Mouse (Mus musculus): ENCODE results near the gene Gm7030. TPM values are rescaled to one million over a fixed set of nuclear protein-coding genes. Genes with fewer than 3 reads are reported as not detected.
"Not testable (repeated sequence)": the region's sequence is repeated elsewhere in the genome, so short reads cannot be mapped to it uniquely, and the experiment has no call there.

Gene Gm7030
- polyA plus RNA-seq, 1 experiment, result not detected

DNA sequence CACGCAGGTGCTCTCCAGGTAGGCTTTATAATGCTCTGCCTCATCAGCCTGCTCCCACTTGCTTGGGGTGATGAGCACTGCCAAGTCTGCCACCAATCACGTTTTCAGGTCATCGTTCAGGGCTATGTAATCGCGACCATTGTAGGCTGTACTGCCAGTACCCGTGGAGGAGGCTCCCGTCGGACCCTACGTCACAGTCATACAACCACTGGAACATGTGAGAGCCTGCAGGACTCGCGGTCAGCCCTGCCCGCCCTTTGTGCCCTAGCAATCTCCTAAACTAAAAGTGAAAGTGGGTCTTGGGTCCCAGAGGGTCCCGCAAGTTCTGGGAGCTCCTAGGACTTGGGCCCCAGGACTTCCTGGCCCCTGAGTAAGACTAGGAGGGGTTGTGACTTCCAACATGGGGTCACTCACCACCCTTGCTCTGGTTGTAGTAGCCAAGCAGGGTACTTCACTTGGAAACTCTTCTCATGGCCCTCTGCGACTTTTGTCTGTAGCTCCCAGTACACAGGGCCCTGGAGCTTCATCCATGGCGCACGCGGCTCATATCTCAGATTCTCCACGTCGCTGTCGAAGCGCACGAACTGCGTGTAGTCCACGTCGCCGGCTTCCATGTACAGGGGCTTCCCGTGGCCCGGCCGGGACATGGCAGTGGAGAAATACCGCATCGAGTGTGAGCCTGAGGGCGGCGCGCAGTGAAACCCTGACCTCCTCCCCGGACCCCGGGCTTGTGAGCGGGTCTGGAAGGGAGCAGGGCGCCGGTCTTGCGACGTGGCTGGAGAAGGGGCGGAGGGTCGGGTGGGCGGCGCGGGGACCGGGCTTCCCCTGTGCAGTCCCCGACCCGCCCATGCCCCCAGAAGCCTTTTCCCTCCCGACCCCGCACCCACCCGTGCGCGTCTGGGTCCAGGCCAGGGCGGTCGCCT is 32.2 kb upstream of the Gm7030 start:
- no peak for TF ChIP-seq CTCF (IDR thresholded peaks at IDR 0.05; ENCODE audit: insufficient read depth, low read depth, low read length)
- no peak for TF ChIP-seq POLR2A (IDR thresholded peaks at IDR 0.05; ENCODE audit: insufficient read depth, low read depth, low read length)
- Histone ChIP-seq H3K4me3 (ENCODE audit: insufficient read depth, low read depth, low read length) (no peak overlapping the region), H3K27ac (ENCODE audit: insufficient read depth, low read depth, low read length) (no peak overlapping the region), H3K4me1 (ENCODE audit: control insufficient read depth, insufficient read depth, low read length) (peaks cover 15% of the 10 kb centered on the region; the same call in 1 of the 2 replicates)
- WGBS, result 3% methylated on average over 56 of the region's 56 CpGs

DNA sequence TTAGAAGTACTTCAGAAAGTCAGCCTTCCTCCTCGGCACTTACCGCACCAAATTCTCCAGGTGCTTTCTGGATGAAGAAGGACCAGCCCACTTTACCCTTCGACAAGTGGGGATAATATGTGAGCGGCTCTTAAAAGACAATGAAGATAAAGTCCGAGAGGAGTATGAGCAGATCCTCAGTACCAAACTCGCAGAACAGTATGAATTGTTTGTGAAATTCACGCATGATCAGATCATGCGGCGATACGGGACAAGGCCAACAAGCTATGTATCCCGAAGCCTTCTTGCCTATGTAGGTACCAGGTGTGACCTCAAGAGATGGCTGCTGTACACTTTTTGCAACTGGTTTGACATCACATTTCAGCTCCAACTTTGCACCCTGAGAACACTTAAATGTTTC is 29.0 kb upstream of the Gm7030 start:
- H3K27ac ChIP-seq (ENCODE audit: insufficient read depth, low read depth, low read length); H3K4me3 ChIP-seq (ENCODE audit: insufficient read depth, low read depth, low read length): not testable (repeated sequence)
- 10% methylated on average over 11 of the region's 11 CpGs for WGBS
- H3K4me1 ChIP-seq (ENCODE audit: control insufficient read depth, insufficient read depth, low read length), result peaks cover 15% of the 10 kb centered on the region; the same call in 1 of the 2 replicates

DNA sequence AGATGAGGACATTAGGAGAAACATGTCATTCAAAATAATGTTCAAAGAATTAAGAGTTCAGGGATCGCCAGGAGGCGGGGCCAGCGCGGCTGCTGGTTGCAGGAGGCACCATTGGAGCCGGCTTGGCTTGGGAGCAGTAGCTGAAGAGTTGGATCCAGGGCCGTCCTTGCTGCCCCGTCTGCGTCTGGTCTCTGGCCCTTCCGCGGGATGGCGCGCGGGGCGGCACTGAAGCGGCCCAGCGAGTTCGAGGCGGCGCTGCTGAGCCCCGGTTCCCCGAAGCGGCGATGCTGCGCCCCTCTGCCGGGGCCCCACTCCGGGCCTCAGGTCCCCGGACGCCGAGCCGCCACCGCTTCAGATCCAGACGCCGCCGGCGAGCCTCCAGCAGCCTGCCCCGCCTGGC is 28.6 kb upstream of the Gm7030 start:
- 1% methylated on average over 36 of the region's 36 CpGs for WGBS
- peaks cover 15% of the 10 kb centered on the region; the same call in 1 of the 2 replicates for H3K4me1 ChIP-seq (ENCODE audit: control insufficient read depth, insufficient read depth, low read length)
- not testable (repeated sequence) for H3K4me3 ChIP-seq (ENCODE audit: insufficient read depth, low read depth, low read length); H3K27ac ChIP-seq (ENCODE audit: insufficient read depth, low read depth, low read length)

DNA sequence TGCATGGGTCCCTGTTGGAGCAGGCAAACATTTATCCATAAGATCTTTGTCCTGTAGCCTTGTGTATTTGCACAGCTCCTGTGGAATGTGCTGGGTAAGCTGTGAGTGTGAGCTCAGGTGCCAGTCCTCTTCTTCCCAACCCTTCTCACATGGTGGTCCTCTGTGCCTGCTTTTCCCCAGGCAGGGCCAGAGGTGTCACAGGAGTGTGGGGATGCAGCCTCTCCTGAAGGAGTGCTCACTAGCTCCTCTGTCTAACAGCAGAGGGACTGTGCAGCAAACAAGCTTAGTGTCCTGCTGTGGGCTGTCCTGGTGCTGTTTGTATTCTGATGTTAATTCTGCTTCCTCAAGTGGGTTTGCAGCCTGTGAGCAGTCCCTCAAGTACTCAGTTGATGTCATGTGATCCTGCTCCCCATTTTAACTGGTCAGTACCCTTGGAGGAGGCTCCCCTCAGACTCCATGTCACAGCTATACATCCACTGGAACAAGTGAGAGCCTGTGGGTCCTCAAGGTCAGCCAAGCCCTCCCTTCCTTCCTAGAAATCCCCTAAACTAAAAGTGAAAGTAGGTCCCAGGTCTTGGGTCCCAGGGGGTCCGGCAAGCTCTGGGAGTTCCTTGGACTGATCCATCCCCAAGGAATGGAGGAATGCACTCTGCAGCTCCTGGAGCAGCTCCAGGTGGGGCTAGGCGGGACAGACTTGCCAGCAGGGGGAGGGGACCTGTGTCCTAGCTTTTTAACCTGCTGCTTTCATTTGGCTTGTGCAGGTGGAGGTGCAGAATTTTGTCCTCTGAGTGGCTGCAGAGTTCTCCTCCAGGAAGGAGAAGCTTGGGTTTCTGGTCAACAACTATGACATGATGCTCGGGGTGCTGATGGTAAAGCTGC is 25.3 kb upstream of the Gm7030 start:
- H3K4me3 ChIP-seq (ENCODE audit: insufficient read depth, low read depth, low read length), result no peak overlapping the region
- WGBS, result 29% methylated on average over 3 of the region's 3 CpGs
- TF ChIP-seq POLR2A (IDR thresholded peaks at IDR 0.05; ENCODE audit: insufficient read depth, low read depth, low read length) (no peak), CTCF (IDR thresholded peaks at IDR 0.05; ENCODE audit: insufficient read depth, low read depth, low read length) (no peak)
- H3K27ac ChIP-seq (ENCODE audit: insufficient read depth, low read depth, low read length), result no peak overlapping the region
- peaks cover 3% of the 10 kb centered on the region; the same call in 1 of the 2 replicates for H3K4me1 ChIP-seq (ENCODE audit: control insufficient read depth, insufficient read depth, low read length)

DNA sequence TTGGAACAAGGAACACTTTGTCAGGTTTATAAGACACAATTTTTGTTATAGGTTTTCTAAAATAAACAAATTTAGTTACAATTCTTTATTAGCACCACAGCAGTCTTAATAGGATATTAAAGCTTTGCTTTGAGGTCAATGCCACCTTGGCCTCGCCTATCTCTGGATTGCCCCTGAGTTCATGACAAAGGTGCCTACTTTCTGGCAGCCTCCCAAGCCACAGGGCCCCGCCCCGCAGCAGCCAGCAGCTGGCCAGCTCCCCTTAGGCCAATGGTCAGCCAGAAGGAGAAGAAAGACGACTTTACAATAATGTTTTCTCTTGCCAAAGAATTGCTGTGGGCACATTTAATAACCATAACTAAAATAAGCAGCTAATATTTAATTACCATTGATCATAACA is 22.0 kb upstream of the Gm7030 start:
- 56% methylated on average over 4 of the region's 4 CpGs for WGBS
- not testable (repeated sequence) for H3K4me1 ChIP-seq (ENCODE audit: control insufficient read depth, insufficient read depth, low read length); H3K4me3 ChIP-seq (ENCODE audit: insufficient read depth, low read depth, low read length)

DNA sequence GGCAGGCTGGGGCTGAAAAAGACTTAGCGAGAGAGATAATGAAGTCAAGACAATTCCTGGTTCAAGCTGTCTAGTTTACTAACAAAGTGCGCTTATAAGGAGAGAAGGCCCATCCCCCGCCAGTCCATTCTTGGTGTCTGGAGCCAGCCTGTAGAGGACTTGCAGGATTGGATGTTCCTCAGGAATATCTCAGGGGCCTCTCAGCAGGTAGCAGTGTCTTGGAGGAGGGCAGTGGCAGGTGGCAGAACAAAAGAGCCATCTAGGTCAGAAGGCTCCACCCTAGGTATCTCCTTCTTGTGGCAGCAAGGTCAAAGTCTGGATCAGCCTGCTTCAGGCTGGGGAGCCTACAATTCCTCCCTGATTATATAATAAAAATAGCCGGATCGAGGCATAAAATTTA is 19.2 kb upstream of the Gm7030 start:
- peaks cover 12% of the 10 kb centered on the region for H3K4me1 ChIP-seq (ENCODE audit: control insufficient read depth, insufficient read depth, low read length)
- H3K4me3 ChIP-seq (ENCODE audit: insufficient read depth, low read depth, low read length); H3K27ac ChIP-seq (ENCODE audit: insufficient read depth, low read depth, low read length): not testable (repeated sequence)
- 95% methylated on average over 5 of the region's 5 CpGs for WGBS

More for the DNA sequence above, 22.0 kb upstream of the Gm7030 start:
- not testable (repeated sequence) for H3K27ac ChIP-seq (ENCODE audit: insufficient read depth, low read depth, low read length)

DNA sequence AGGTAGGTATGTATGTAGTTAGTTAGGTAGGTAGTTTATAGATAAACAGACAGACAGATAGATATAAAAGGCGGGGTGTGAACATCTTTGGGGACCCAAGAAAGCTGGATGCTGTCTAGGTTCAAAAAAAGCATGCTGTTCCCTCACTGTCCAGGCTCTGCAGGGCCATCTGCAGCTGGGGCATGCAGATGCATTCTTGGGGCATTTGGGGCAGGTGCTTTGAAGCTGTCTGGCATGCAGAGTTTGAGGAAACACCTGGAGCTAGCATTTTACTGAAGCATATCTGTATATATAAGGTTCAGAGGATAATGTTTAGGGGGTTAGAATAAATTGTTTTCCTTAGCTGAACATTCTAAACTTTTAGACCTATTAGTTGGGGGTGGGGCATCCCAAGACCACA is 17.7 kb upstream of the Gm7030 start:
- not testable (repeated sequence) for H3K4me3 ChIP-seq (ENCODE audit: insufficient read depth, low read depth, low read length); H3K27ac ChIP-seq (ENCODE audit: insufficient read depth, low read depth, low read length)
- peaks cover 12% of the 10 kb centered on the region for H3K4me1 ChIP-seq (ENCODE audit: control insufficient read depth, insufficient read depth, low read length)
- WGBS, result 79% methylated on average over 1 of the region's 1 CpGs

DNA sequence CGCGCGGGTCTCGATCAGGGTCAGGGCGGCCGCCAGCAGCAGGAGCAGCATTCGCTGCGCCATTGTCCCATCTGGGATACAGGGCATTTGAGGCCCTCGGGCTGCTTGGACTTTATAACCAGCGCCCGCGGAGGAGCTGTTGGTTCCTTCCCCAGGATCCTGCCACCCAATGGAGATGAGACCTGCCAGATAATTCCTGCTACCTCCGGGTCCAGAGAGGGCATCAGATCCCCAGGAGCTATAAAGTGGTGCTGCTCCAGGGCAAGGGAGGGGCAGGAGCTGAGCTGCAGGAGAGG is 16.6 kb upstream of the Gm7030 start:
- Histone ChIP-seq H3K4me1 (ENCODE audit: control insufficient read depth, insufficient read depth, low read length) (peaks cover 12% of the 10 kb centered on the region), H3K4me3 (ENCODE audit: insufficient read depth, low read depth, low read length) (peak overlapping the region; percentile 35)
- 7% methylated on average over 13 of the region's 13 CpGs for WGBS
- not testable (repeated sequence) for H3K27ac ChIP-seq (ENCODE audit: insufficient read depth, low read depth, low read length)

DNA sequence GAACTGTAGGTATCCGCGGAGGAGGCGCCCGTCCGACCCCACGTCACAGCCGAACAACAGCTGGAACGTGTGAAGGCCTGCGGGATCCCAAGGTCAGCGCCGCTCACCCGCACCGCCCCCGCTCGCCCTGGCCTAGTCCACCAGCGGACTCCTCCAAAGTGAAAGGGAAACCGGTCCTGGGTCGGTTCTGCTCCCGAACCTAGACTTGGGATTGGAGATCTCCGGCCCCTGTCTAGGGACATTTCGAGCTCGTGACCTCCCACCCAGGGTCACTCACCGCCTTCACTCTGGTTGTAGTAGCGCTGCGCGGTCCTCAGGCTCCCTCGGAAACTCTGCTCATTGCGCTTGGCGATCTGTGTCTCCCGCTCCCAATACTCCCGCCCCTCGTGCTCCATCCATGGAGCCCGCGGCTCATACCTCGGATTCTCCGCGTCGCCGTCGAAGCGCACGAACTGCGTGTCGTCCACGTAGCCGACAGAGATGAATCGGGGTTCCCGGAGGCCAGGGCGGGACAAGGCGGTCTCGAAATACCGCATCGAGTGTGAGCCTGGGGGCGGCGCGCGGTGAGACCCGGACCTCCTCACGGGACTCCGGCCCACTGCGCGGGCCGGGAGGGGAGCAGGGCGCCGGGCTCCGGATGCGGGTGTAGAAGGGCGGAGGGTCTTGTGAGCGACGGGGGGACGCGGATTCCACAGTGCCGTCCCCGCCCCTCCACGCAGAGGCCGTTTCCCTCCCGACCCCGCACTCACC is 16.1 kb upstream of the Gm7030 start:
- H3K27ac ChIP-seq (ENCODE audit: insufficient read depth, low read depth, low read length), result no peak overlapping the region
- H3K4me3 ChIP-seq (ENCODE audit: insufficient read depth, low read depth, low read length), result peak overlapping the region; percentile 35
- peaks cover 12% of the 10 kb centered on the region for H3K4me1 ChIP-seq (ENCODE audit: control insufficient read depth, insufficient read depth, low read length)
- WGBS, result 2% methylated on average over 77 of the region's 78 CpGs
- TF ChIP-seq POLR2A (IDR thresholded peaks at IDR 0.05; ENCODE audit: insufficient read depth, low read depth, low read length) (no peak), CTCF (IDR thresholded peaks at IDR 0.05; ENCODE audit: insufficient read depth, low read depth, low read length) (no peak)

DNA sequence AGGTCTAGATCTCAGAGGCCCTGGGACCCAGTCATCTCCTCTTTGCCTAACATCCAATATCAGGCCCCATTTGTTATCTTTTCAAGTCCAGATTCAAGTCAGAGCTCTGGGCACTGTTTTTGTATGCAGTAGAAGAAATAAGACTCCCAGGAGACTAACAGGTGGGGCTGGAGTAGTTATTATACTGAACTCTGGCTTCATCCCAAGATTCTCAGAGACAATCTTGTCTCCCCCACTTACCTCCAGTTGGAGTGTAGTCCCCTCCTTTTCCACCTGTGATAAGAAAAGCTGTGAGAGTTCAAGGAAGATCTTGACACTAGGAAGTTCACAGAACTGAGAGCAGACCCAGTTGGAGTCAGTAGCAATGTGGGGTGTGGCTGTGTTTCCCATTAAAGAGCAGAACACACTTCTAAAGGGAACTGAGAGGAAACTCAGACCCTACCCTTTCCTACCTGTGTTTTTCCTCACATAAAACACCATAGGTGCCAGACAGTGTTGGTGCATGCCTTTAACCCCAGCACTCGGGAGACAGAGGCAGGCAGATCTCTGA is 7.1 kb upstream of the Gm7030 start:
- not testable (repeated sequence) for H3K4me1 ChIP-seq (ENCODE audit: control insufficient read depth, insufficient read depth, low read length); H3K4me3 ChIP-seq (ENCODE audit: insufficient read depth, low read depth, low read length); H3K27ac ChIP-seq (ENCODE audit: insufficient read depth, low read depth, low read length)
- 81% methylated on average over 1 of the region's 1 CpGs for WGBS

DNA sequence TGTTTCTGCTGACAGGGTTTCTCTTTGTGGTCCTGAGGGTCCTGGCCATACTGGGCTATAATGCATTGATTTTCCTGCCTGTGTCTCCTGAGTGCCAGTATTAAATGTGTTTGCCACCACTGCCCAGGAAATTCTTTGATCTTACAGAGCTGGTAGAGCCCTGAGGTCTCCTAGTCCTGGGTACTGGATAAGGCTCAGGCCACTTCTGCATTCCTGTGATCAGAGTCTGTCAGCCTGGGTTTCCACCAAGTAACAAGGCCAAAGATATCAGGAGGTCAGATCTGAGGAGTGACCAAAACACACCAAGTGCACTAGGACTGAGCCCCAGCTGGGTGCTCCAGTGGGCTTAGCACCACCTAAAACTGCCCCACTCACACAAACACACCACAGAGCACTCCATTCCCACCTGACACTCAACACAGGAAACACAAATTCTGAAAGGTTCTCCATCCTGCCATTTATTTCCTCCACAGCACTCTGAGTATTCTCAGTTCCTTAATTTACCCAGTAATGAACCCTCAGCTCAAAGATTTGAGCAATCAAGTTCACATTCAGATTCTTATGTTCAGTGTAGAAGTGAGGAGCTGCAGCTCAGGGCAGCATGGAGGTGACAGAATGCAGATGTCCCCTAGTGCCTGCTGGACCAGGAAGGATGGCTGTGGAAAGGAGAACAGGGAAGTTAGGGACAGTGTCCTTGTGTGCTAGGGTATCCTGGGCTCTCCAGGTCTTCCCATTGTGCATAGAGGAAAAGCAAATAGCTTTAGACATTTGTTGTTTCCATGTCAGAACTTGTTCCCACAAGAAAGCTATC is 6.4 kb upstream of the Gm7030 start:
- H3K27ac ChIP-seq (ENCODE audit: insufficient read depth, low read depth, low read length); H3K4me1 ChIP-seq (ENCODE audit: control insufficient read depth, insufficient read depth, low read length); H3K4me3 ChIP-seq (ENCODE audit: insufficient read depth, low read depth, low read length): not testable (repeated sequence)

All from olfactory bulb, adult 2 months (tissue).